Mouse (Mus musculus) cerebellum, adult 8-10 months (tissue): Measurements from ENCODE around the gene Poll.
A peak's percentile ranks its signal among the peaks of the same experiment; 100 is the strongest.
"Not testable (repeated sequence)": the region's sequence is repeated elsewhere in the genome, so short reads cannot be mapped to it uniquely, and the experiment has no call there.

Experiments
- DNase-seq: peaks from one replicate; pipeline ENCODE4 v3.0.0; 2022

The Poll gene

DNA sequence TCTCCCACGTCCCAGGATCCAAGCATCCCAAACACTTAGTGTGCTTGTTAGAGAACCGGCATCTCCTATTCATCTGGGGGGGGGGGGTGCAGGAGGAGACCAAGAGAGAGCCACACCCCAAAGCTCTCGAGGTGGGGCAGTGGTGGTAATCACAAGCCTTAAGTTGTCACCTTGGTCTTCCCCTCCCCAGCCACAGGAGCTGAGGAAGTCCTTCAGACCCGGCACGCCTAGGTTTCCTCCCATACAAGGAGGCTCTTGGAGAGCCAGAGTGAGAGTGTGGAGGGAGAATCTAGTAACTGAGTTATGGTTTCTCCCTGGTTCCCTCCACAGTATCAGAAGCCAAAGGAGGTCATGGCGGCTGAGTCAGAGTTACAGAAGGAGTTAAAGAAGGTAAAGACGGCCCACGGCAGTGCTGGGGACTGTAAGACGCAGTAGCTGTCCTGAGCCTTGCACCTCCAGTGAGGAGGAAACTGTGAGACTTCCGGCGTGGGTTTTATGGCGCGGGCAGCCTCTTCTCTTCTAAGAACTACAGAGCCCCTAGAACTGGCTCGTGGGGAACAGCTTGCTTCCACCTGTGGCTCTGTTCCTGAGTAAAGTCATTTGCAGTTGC, 16.9 kb upstream of the Poll start:
- DNase-seq, result no peak

DNA sequence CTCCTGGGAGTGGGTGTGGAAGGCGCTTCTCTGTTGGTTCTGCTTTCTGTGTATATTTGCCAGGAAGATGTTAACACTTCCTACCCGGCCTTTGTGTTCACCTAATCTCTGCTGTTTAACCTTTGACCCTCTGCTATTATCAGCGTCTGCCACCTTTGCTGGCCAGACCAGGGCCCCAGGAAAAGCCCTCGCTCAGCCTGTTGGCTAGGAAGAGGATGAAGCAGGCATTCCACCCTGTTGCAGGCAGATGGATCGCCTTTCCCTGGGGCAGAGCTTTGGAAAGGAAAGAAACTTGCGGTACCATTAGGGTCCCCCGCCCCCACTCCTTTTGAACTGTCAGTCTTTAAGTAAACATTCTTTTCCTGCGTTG, 15.3 kb upstream of the Poll start:
- DNase-seq, result no peak

- no peak for DNase-seq
Measured at GRCm38 (mm10) chr19:45574941-45575631, 14.8 kb upstream of the Poll start.

- DNase-seq, result no peak
Measured at GRCm38 (mm10) chr19:45574339-45574898, 14.1 kb upstream of the Poll start.

DNA sequence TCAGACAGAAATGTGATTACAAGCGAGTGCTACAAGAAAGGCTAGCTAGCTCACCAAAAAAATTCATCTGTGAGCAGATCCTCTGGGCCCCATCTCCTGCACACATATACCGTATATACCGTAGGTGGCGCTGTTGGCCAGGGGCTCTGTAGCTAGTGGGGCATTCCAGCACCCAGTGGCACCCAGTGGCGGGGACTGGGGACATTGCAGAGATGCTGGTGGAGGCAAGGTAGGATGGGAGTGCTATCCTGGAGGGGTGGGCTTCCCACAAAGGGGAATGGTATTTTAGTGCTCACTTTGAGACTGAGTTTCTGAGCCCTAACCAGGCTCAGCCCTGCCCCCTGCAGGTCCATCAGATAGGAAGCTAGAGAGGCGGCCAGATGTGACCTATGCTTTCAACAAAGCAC, 13.5 kb upstream of the Poll start:
- peak; percentile 72 for DNase-seq

GRCm38 (mm10) chr19:45573033-45573432, 12.7 kb upstream of the Poll start:
- no peak for DNase-seq

GRCm38 (mm10) chr19:45567367-45567766, 7.0 kb upstream of the Poll start:
- DNase-seq, result no peak

DNA sequence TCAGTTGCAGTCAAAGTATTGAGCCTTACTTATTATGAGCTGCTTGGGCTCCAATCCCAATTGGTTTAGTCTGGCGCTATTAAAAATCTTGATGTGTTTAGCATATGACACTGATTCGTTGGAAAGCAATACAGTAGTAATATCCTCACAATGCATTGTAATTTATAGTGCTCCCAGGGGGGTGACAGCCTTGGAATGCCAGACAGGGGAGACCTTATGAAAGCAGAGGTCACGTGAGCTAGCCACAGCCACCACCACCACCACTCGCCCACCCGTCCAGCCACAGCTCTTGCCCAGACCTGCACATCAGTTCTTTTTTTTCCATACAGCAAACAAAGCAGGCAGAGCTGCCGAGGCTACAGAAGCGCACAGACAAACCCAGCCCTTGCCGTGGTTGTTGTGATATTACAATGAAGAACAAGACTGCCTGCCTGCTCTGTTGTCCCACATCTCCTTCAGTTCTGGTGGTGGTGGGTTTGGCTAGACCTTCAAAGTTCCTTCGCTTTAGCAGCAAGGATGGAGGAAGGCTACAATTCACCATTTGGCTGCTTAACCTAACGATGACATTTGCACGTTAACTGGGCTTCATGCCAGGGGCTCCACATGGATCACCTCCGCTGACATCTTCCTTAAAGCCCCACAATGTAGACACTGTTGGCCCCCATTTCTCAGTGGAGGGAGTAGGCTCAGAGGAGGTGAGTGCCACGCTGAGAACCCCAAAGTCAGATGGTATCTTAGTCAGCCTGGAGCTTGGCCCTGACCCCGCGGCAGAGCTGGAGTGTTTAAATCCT, 5.8 kb upstream of the Poll start:
- DNase-seq, result peak; percentile 38

GRCm38 (mm10) chr19:45554136-45554535, 6.2 kb downstream of the Poll start:
- no peak for DNase-seq

- DNase-seq, result no peak
Measured at GRCm38 (mm10) chr19:45552187-45552586, 8.1 kb downstream of the Poll start.

GRCm38 (mm10) chr19:45549948-45550347, 10.4 kb downstream of the Poll start:
- no peak for DNase-seq

GRCm38 (mm10) chr19:45549128-45549915, 11.0 kb downstream of the Poll start:
- no peak for DNase-seq

DNA sequence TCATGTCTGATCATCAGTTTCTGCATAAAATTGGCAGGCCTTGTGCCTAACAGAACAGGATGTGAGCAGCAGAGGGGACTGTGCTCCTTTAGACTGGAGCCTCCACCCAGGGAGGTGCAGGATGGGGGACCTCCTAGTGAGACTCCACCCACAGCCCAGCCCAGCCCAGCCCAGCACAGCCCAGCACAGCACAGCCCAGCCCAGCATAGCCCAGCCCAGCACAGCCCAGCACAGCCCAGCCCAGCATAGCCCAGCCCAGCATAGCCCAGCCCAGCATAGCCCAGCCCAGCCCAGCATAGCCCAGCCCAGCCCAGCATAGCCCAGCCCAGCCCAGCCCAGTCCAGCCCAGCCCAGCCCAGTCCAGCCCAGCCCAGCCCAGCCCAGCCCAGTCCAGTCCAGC, 12.1 kb downstream of the Poll start:
- not testable (repeated sequence) for DNase-seq

DNA sequence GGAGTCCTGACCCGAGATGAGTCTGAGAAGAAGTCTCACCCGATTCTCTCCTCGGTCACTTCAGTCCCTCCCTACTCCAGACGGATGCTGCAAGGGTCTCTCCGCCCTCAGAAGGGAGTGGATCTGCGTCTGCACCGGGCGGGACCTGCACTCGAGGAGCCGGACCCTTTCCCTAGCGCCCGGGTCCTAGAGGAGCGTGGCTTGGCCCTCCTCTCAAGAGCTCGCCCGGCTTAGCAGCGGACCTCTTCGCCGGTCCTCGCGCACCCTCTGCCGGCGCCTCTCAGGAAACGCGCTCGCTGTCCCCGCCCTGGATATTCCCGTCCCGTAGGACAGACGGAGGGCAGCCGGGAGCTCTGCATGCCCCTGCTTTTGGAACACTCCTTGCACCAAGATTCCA, 15.4 kb downstream of the Poll start:
- peak; percentile 82 for DNase-seq

DNA sequence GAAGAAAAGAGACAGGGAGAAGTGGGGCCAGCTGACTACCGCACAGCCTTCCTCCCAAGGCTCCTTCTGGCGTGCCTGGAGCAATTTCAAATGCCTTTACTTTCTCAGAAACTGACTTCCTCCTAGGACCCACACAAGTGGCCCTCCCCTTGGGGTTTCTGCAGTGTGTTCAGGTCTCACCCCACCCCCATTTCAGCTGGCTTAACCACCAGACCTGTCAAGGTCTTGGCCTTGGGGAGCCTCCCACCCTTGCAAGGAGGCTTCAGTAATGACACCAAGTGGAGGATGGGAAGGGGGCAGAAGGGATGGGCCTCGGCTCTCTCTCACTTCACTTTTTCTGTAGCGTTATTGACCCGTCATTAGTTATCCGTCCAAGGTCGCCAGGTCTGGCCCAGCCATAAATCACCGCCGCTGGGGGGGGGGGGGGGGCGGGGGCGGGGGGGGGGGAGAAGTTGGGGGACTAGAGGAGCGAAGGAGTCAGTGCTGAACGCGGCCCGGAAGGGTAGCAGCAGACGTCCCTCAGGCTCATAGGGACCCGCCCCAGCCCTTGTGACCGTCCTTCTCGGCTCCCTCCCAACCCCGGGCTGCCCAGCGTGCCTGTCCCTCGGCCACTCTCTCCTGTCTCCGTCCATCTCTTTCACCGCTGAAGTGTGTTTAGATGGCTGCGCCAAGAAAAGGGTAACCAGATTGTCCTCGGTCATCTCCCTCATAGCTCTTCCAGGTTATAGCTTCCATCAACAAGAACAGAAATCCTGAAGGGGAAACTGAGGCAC, 16.0 kb downstream of the Poll start:
- DNase-seq, result no peak

DNA sequence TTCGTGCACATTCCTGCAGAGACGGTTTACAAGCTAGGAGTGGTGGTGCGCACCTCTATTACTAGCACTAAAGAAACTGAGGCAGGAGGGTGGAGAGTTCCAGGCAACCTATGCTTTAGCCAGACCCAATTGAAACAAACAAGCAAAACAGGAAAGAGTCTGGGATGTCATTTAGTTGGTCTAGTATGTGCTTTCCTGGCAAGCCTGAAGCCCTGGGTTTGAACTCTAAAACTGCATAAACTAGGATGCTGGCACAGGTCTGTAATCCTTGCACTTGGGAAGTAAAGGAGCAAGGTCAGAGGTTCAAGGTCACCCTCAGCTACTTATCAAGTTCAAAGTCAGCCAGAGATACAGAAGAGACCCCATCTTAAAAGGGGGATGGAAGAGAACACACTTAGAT, 18.3 kb downstream of the Poll start:
- DNase-seq, result no peak

- DNase-seq, result peak; percentile 33
Measured at GRCm38 (mm10) chr19:45541409-45542041, 18.8 kb downstream of the Poll start.

GRCm38 (mm10) chr19:45540657-45541408, 19.5 kb downstream of the Poll start:
- no peak for DNase-seq

DNA sequence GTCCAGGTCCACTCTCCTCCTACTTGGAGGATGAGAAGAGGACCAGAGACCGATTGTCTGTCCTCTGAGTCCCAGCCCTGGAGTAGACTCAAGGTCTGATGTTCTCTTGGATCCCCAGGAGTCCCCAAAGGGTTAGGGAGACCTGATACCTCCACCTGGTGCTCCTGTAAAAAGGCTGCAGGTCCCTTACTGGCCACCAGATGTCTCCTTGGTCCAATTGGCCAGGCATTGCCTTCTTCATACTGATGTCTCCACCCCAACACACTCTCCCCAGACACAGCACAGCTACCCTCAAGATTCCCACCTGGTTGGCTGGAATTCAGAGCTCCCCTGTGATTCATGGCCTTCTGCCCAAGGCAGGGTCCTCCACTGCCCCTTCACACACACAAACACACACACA, 22.8 kb downstream of the Poll start:
- DNase-seq, result peak; percentile 52

- DNase-seq, result no peak
Measured at GRCm38 (mm10) chr19:45535929-45536328, 24.4 kb downstream of the Poll start.

- no peak for DNase-seq
Measured at GRCm38 (mm10) chr19:45535214-45535735, 25.1 kb downstream of the Poll start.
